Mouse (Mus musculus): ENCODE data around the gene Tmem100.

The Tmem100 gene

DNA sequence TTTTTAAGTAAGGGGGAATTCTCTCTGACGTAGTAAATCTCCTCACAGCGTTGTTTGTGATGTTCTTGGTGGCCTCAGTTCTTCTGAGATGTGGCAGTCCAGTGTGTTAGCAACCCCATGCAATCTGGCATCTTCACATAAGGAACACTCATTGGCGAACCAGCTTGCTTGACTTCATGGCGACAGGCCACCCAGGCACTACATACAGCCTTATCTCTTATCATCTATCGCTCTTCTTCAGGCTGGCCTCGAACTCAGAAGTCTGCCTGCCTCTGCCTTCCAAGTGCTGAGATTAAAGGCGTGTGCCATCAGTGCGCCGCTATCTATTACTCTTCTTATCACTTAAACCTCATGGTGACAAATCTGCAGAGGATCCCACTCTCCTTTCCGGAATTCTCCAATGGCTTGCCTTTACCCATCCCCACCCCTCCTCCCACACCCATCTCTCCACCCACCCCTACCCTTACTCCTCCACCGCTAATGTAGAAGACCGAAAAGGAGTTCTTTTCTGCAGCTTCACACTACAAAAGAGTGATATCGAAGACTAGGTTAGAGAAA, at the start of gene Tmem100:
Gene Tmem100 (plus strand): TSS at position 508 of the 558 bp plus-strand sequence.
- no peak for DNase-seq (ENCODE audit: low spot score)

DNA sequence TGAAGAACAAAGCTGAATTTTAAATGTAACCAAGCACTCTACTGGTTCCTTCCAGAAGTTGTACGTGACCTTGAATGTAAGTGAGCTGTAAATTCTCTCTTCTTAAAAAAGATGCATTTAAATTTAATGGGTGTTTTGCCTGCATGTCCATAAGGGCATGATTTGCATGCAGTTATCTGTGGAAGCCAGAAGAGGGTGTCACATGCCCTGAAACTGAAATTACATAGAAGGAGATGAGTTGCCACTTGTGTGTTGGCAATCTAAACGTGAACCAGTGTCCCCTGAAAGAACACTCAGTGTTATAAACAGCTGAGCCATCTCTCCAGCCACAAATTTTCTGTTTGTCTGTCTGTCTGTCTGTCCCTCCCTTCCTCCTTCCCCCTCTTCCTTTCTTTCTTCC, 47.2 kb upstream of the Tmem100 start:
- no peak for DNase-seq (ENCODE audit: low spot score)

DNA sequence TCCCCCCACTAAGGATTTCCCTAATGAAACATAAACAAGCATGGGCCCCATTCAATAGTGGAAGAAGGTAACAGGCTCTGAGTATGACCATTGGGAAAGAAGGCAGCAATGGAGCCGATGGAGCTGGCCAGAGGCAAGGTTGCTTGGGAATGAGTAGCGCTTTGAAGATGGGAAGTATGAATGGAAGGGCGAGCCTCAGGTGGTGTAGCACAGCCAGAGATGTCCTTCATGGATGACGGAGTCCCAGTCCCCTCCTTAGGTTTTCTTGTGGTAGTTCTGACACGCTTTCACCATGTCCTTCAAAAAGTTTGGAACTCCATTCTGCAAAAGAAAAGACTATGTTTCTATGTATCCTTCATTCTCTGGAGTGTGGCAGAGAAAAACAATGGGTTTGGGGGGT, 45.7 kb upstream of the Tmem100 start:
- no peak for DNase-seq (ENCODE audit: low spot score)

DNA sequence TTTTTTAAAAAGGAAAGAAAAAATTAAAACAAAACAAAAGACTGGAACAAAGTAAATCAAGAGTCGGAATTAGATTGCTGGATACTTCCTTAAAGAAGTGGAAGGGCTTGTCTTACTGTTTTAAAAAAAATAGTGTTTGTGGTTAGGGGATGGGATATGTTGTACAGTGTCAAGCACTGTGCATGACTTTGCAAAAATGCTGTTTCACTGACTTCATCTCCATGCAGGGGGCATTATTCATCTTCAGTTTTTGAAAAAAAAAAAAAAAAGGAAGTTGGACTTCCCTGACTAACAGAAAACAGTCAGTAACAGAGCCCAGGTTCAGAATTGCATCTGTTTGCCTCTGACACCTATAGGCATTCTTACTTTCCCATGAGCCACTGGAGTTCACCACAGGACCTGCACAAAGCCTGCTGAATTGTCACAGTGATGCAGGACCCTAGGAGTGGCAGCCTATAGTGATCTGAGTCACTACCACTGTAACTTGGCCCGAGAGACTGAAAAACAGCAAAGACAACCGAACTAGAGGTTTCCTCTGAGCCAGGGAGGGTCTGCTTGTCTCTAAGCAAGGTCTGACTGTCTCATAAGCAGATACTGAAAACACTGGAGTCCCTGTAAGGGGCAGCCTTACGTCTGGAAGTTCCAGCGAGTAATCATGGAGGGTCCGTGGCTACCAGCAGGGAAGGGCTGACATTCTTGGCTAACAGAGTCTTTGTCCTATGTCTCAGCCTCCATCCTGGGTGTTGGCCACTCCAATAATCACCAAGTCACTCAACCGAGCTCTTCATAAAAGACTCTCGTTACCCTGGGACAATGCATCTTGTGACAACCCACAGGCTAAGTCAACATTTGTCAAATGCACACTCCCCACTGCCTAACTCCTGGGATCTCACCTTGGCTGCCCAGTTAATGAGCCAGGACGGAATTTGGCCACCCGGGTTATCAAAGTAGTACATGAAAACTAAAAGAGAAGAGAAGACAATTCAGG, 44.7 kb upstream of the Tmem100 start:
- peak; percentile 16 for DNase-seq (ENCODE audit: low spot score)

DNA sequence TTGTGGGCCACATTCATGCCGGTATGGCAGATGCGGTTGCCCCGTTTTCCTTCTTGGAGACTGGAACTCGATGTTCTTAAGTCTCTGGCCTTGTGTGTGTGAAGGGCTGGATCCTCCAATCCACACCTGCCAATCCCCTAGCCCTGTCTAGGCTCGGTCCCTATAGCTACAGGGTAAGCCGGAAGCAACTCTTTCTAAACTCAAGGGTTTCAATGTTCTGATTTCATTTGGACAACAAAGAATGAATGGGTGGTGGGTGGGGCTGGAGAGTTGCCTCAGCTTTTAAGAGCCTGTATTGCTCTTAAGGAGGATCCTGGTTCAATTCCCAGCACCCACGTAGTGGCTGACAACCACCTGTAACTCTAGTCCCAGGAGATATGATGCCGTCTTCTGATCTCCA, 43.6 kb upstream of the Tmem100 start:
- no peak for DNase-seq (ENCODE audit: low spot score)

DNA sequence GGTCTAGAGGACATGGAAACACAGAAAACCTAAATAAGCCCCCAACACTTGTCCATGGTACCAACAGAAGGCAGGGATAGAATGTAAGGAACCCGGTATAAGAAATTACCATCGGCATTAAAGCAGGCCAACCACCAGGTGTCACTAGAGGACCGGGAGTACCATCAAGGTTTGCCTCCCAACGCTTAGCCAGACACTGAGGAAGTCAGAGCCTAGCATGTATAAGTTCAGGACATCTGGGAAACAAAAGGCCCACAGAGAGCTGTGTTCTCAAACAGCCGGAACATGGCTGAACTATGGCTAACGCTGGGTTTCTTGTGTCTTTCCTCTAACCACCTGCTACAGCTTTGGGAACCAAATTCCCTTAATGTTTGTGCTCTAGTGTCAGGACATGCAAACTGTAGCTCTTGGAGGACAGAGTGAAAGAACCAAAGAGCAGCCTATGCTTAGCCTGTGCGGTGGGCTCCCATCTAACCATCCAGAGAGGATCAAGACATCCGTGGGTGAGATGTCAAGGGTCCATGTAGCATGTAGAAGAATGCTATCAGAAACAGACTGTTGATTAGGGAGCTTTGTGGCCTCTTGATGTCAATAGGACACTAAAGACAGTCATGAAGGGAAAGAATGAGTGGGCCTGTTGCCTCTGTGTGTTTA, 41.1 kb upstream of the Tmem100 start:
- peak; percentile 88 for DNase-seq (ENCODE audit: low spot score)

DNA sequence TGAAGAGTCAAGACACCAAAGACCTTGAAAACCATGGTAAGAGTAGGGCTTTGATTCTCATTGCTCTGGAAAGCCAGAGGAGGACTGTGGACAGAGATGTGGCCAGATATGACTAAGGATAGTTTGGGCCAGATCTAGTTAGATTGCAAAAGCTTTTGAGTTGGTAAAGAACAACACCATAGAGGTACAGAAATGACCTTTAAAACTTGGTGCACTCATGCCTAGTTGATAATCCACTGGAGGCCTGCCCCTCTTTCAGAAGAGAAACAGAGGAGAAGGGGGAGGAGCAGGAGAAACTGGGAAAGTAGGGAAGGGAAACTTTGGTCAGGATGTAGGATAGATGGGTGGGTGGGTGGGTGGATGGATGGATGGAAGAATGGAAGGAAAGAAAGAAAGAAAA, 38.5 kb upstream of the Tmem100 start:
- DNase-seq (ENCODE audit: low spot score): no peak

DNA sequence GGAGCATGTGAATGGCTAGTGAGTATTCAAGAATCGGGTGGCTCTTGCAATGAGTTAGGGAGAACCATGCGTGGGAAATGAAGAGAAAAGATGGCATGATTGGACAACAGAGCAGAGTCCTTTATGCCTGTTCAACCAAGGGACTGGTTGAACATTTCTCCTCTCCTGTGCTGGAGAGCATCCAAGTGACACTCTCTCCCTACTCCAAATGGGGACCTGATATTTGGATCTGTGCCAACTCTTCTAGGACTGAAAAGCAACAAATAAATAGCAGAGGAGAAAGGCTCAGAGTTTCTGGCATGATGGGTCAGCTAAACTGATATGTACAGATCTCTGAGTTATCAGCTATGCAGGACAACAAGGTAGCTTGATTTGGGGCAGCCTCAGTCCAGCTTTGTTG, 35.4 kb upstream of the Tmem100 start:
- DNase-seq (ENCODE audit: low spot score): no peak

DNA sequence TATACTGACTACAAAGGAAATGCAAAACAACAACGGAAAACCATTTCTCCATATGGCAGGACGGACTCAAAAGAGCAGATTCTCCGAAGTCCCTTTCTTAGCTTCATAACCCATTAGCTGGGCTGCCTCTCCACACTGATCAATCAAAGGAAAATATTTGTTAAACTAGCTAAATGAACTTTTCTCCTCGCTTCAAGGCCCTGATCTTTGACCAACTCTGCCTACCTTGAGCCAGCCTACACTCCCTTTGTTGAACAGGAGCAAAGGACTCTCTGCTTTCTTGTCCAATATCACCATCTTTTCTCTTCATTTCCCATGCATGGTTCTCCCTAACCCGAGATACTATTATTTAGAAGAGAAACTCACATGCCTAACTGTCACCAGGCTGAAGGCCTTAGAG, 34.6 kb upstream of the Tmem100 start:
- DNase-seq (ENCODE audit: low spot score): no peak

DNA sequence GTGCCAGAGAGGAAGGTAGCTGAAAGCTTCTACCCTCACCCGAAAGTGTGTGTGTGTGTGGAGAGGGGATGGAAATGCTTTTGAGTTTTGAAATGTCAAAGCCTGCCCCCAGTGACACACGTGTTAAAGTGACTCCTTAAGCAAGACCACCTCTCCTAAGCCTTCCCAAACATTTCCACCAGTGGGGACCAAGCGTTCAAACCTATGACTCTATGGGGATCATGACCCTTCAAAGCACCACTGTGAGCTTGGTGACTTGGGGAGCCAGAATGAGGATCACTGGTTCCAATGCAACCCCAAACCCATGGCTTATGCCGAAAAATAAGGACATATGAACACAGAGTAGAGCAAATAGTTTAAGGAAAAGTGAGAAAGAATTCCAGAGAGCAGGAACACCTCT, 33.7 kb upstream of the Tmem100 start:
- no peak for DNase-seq (ENCODE audit: low spot score)

DNA sequence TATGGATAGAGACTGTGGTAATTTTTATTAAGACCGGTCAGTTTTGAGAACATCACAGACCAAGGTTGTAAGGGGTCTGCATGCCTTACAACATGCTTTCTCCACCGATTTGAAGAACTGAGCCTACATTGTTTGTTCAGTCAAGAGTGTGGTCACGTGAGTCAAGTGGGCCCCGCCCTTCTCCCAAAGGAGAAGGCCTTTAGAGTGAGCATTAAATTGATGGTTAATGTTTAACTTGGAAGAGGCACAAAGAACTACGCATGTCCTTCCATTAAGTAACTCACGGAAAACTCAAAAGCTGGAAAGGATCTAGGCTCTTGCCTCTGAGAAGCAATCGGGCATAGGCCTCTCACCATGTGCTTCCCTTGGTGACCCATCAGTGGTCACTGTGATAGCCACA, 33.3 kb upstream of the Tmem100 start:
- no peak for DNase-seq (ENCODE audit: low spot score)

DNA sequence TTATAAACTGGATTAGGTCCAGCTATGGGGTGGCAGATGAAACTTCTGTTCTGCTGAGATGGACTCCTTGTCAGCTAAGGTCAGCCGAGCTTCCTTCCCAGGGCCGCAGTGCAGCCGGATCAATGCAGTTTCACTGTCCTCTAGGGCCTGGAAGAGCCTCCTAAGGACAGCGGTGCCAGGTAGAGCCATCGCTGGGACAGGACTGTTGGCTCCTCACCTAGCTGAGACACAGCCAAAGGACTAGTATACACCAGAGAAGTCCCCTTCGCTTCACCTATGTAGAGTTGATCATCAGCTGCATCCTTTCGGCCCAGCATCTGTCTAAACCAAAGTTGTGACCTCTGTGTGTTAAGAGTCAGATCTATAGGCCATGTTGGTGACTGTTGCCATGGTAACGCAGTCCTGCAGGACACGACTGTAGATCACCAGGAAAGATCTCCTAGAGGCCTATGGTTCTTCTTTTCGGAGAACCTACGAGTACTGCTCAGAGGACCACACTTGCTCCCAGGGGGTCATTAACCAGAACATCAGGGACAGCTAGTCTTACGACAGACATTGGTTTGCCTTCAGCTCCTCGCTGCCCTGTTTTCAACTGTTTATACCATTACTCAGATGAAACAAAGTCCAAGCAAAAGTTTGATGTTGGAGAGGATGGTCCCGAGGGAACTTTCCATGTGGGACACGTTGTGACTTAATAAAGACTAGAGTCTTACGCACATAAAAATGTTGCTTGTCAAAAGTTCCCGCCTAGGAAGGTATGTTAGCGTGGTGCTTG, 31.0 kb upstream of the Tmem100 start:
- DNase-seq (ENCODE audit: low spot score): no peak

DNA sequence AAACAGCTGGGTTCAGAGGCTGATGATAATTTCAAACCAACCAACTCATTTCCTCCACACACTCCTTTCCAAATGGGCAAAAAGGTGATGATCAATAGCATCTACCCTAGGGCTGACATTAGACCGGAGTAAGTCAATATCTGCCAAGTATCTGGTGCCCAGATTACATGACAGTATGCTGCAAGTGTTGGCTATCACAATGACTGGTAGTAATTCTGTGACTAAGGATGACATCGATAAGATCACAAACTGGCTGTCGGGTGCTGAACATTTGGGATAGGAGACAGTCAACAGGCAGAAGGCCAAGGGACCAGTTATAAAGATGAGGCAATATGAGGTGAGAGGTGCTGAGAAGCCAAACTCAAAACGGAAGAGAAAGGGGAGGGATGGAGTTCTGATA, 29.5 kb upstream of the Tmem100 start:
- no peak for DNase-seq (ENCODE audit: low spot score)

DNA sequence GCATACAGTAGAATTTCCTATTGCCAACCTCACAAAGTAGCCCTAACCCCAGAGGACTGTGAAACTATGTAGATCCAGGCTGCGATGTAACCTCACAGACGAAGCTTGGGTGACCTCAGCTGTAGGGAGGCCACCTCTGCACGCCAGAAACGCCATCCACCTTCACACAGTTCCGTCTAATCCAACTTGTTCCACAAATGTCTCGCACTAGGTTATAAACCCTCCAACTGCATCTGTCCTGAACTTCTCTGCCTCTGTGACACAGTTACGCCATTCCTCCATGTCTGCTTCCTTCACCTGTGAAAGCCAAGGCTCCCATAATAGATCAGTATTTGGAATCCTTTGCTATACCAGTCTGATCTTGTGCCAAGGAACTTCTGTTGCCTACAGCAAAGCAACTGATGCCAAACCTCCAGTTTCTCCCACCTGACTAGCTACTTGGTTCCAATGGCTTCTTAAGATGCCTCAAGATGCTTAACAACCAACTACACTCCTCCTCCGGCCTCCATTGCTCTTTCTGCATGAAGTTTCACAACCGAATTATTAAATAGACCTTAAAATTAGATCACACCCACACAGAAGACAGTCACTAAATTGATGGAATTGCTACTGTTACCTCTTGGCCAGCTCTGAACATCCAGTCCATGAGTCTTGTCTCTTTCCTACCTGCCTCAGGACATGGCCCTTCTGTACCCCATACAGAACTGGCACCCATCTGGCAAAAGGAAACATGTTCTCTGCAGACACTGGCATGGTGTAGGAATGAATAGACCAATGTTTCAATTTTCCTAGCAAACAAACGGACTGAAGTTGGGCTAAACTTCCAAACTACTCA, 28.5 kb upstream of the Tmem100 start:
- no peak for DNase-seq (ENCODE audit: low spot score)

DNA sequence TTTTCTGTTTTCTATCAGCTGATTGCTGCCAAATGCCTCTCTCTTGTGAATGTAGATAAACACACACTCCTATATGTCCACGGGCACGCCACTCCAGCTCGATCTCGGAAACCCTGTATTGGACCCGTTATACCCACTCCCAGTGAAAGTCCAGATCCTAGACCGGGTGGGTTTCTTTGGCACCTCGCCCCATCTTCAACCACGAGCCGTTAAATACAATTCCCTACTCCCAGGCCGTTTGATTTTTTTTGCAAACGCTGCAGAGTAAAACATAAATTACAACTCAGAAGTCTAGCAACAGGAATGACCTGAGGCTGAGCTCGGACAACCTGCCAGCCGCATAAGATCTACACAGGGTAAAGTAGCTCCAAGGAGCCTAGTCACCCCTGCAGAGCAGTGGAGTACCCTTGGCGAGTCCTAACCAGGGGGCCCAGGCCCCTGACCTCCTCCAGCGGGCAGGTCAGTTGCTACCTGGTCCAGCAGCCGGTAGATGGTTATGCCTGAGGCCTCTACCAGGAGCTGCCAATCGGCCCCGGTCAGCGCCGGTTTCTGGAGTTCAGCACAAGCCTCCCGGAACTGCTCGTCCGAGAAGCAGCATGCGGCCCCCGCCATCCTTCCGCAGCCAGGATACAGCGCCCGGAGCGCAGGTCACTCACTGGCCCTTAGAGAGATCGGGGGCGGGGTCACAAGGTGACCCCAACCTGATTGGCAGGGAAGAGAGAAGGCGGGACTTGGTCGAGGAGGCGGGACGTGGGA, 27.7 kb upstream of the Tmem100 start, which contains the start of gene Pctp:
Gene Pctp (minus strand): TSS at position 664 of the 756 bp plus-strand sequence.
- peak; percentile 96 for DNase-seq (ENCODE audit: low spot score)

DNA sequence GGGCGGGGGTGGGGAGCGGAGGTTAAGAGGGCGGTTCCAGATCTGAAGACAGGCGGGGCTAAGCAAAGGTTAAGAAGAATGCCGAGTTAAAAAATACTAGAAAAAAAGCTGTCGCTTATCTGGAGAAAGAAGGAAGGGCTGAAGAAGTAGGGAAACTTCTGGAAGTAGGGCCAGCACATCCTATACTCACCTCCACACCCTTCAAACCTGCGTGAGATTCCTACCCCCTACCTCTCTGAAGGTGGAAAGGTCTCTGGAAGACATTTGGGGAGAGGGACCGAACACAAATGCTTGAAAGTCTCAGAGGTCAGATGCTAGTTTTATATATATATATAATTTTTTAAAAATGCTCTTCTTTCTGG, 27.2 kb upstream of the Tmem100 start:
- no peak for DNase-seq (ENCODE audit: low spot score)

DNA sequence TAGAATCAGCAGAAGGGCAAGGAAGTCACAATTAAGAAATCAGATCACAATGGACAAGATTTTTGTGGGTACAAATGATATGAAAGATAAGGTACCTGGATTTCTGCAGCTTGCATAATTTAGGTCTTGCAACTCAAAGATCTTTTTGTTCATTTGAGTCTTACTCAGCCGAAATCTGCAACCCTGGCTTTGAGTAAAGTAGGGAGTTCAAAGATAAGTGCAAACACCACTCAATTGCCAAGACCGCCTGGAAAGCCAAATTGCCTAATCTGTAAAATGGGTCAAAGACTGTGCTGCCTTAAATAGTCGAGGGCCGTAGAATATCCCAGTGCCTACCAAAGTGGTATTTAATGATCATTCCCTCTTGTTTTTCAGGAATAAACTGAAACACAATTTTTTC, 26.8 kb upstream of the Tmem100 start:
- DNase-seq (ENCODE audit: low spot score): no peak

DNA sequence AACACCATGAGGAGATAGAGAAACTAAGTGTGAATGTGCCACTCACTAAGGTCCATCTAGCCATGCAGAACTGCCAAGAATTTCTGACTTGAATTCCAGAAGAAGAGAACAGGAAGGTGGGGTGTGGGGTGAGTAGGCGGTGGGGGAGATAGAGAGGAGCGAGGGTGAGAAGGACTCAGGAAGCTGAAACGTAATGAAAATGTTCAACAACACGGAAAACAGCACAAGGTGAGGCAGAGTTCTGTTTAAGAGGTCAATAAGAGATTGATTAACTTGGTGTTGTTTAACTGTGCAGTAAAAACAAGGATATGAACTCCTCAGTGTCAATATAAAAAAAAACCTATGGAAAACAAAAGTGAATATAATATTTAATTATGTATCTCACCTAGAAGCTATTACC, 24.0 kb upstream of the Tmem100 start:
- no peak for DNase-seq (ENCODE audit: low spot score)

DNA sequence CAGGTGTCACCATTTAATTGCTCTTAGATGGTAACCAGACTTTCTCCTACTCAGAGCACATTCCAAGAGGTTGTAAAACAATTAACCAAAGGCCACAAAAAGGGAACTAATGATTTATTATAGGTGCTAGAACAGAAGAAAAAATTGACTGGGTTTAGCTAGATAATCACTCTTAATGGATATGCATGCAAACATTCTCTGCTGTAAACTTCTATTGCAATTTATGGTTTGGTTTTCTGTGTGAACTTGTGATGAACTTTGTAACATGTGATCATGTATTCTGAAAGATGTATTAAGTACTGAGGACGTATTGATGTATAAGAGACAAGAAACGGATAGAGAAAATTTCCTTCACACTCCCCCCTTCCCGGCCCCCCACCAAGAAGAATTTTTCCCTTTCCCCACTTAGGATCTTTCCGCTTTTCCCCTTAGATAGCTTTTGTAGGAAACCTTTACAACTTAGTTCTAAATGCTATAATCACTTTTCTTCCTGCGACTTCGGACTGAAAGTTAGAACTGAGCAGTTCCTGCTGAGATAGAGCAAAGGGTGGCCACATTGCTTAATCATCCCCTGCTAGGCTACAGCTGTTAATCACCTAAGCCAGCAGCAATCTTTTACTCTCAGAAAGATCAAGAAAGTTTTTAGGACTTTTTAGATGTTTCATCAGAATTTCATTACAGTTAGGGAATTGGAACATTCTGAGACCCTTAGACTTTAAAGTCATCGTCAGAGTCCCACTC, 22.2 kb upstream of the Tmem100 start:
- no peak for DNase-seq (ENCODE audit: low spot score)

DNA sequence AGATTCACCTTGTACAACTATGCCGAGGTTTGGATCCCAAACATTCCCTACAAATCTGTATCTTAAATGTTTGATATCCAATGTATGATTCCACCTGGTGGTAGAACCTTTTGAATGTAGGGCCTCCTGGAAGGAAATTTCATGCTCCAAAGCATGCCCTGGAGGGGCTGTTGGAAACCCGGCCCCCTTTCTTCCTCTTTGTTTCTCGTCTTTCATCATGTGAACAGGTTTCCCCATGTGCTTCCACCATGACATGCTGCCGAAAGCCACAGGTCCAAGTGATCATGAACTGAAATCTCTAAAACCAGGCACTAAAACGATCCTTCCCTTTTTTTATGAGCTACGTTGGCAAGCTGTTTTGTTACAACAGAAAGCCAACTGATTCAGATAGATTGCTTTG, 16.5 kb upstream of the Tmem100 start:
- DNase-seq (ENCODE audit: low spot score): no peak

Data from embryo, embryonic 10.5 days (tissue).